Mouse (Mus musculus) stomach, postnatal 0 days (tissue): Measurements from ENCODE around the gene Tmc5. TPM values are rescaled to one million over a fixed set of nuclear protein-coding genes. Genes with fewer than 3 reads are reported as not detected.

ENCODE experiments used
- ATAC-seq: fragments of 200-750 bp; cut with Nextera tagmentation; 2 replicates; pipeline ENCODE4 v1.8.0; 2017; ENCODE audit not compliant: low FRiP score, low TSS enrichment
- DNase-seq: peaks from one replicate; pipeline ENCODE4 v3.0.0-alpha.2; 2016; ENCODE audit warnings: low spot score
- H3K27ac ChIP-seq: fragments of 300-500 bp; sonication (generic); replicated peaks from 2 replicates; pipeline ENCODE4 v1.5.1; 2014; ENCODE audit warnings: mild to moderate bottlenecking, control low read depth
- H3K27me3 ChIP-seq: fragments of 300-500 bp; sonication (generic); 2 replicates; pipeline ENCODE4 v1.6.1; 2014; ENCODE audit warnings: low read length; ENCODE audit not compliant: control insufficient read depth, insufficient read depth
- H3K36me3 ChIP-seq: fragments of 300-500 bp; sonication (generic); 2 replicates; pipeline ENCODE4 v1.6.1; 2014; ENCODE audit warnings: low read length, mixed read lengths; ENCODE audit not compliant: control insufficient read depth, insufficient read depth
- H3K4me1 ChIP-seq: fragments of 300-500 bp; sonication (generic); replicated peaks from 2 replicates; pipeline ENCODE4 v1.6.1; 2014; ENCODE audit warnings: antibody characterized with exemption; ENCODE audit not compliant: control insufficient read depth, insufficient read depth
- H3K4me2 ChIP-seq: fragments of 300-500 bp; sonication (generic); replicated peaks from 2 replicates; pipeline ENCODE4 v1.6.1; 2014; ENCODE audit warnings: low read depth, mild to moderate bottlenecking, control low read depth, moderate library complexity
- H3K4me3 ChIP-seq: fragments of 300-500 bp; sonication (generic); 2 replicates; pipeline ENCODE4 v1.5.1; 2014; ENCODE audit warnings: low read depth, low read length, control low read depth
- H3K9ac ChIP-seq: fragments of 300-500 bp; sonication (generic); 2 replicates; pipeline ENCODE4 v1.6.1; 2014; ENCODE audit warnings: mild to moderate bottlenecking, low read length, control low read depth, mixed read lengths
- H3K9me3 ChIP-seq: fragments of 300-500 bp; sonication (generic); 2 replicates; pipeline ENCODE4 v1.6.1; 2016; ENCODE audit warnings: low read length; ENCODE audit not compliant: control insufficient read depth
- CTCF ChIP-seq: IDR thresholded peaks from 2 replicates; pipeline ENCODE4 v1.5.1; 2016; ENCODE audit warnings: antibody characterized with exemption, low read depth, mild to moderate bottlenecking, moderate library complexity
- EP300 ChIP-seq: optimal IDR thresholded peaks from 2 replicates; pipeline ENCODE3; 2016; ENCODE audit warnings: antibody characterized with exemption
- WGBS: fragments of 180-500 bp; shearing (Covaris S2); extraction: QIAGEN DNeasy Blood & Tissue Kit; methylation state at CpG from one replicate; pipeline ENCODE4 v1.1.7; 2014; 5-methylcytosine and 5-hydroxymethylcytosine counted together
- polyA plus RNA-seq: library from polyadenylated mRNA; unstranded; fragments of >200 nt; fragmentation: Nextera tagmentation; extraction: Ambion mirVana; gene quantifications from 2 replicates; pipeline ENCODE4 v1.2.1, GENCODE M21; 2015

Gene Tmc5
- polyA plus RNA-seq, 1 experiment from 2014 or later = 8.5 TPM

DNA sequence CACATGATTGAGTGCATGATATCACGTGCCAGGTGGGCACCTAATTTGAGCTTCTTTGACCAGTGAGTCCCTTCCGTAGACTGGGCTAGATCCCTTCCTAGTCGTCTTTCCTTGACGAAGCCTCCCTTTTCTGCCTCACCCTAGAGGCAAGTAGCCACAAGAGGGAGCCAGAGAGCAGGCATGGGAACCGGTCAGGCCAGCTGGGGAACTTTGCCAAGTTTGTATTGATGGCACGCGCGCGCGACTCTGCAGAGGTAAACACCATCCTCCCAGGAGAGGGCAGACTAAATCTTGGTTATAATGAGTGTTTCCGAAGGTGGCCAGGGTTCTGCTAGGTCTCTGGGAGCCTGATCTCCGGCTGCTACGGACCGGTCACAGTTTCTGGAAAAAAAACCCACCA, 1.9 kb upstream of the Tmc5 start:
- H3K27me3 ChIP-seq = 0 out of 2 replicates have a peak, but pooled peaks cover 2% of the 10 kb centered on the region
- 4% methylated on average over 14 of the region's 14 CpGs for WGBS
- peaks cover 2% of the 10 kb centered on the region for H3K4me1 ChIP-seq
- H3K36me3 ChIP-seq = no peaks in the 10 kb centered on the region
- H3K9me3 ChIP-seq = no peaks in the 10 kb centered on the region
- peak overlapping the region; percentile 31; the same call in 1 of the 2 replicates for H3K9ac ChIP-seq
- H3K4me2 ChIP-seq = peak overlapping the region; percentile 41
- TF ChIP-seq EP300 (no peak), CTCF (peak; percentile 100)
- peak overlapping the region; percentile 15; the same call in 1 of the 2 replicates for H3K4me3 ChIP-seq
- ATAC-seq (peak; percentile 25; the same call in 1 of the 2 replicates), DNase-seq (peak; percentile 95)
- no peak overlapping the region for H3K27ac ChIP-seq

DNA sequence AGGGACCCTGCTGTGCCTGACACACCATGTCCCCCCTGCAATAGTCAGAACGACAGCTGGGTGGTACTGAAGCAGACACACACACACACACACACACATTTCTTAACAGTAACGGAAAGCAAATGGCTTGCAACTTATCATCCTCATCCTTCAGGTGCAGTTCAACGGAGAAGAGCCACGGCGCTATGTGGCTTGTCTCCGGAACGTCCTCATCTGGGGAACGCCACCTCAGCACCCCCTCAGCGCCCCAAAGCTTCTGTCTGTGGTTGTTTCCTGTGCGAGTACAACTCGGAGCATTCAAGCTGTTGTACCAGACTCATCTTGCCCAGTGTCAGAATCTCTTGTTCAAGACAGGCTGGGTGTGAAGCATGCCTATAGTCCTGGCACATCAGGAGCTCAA, 826 bp upstream of the Tmc5 start:
- ATAC-seq (no peak), DNase-seq (no peak)
- Histone ChIP-seq H3K4me3 (no peak overlapping the region), H3K27me3 (0 out of 2 replicates have a peak, but pooled peaks cover 2% of the 10 kb centered on the region), H3K27ac (no peak overlapping the region), H3K36me3 (no peaks in the 10 kb centered on the region), H3K4me1 (peaks cover 2% of the 10 kb centered on the region), H3K9ac (no peak overlapping the region), H3K9me3 (no peaks in the 10 kb centered on the region), H3K4me2 (no peak overlapping the region)
- 79% methylated on average over 11 of the region's 11 CpGs for WGBS
- TF ChIP-seq CTCF (no peak), EP300 (no peak)

DNA sequence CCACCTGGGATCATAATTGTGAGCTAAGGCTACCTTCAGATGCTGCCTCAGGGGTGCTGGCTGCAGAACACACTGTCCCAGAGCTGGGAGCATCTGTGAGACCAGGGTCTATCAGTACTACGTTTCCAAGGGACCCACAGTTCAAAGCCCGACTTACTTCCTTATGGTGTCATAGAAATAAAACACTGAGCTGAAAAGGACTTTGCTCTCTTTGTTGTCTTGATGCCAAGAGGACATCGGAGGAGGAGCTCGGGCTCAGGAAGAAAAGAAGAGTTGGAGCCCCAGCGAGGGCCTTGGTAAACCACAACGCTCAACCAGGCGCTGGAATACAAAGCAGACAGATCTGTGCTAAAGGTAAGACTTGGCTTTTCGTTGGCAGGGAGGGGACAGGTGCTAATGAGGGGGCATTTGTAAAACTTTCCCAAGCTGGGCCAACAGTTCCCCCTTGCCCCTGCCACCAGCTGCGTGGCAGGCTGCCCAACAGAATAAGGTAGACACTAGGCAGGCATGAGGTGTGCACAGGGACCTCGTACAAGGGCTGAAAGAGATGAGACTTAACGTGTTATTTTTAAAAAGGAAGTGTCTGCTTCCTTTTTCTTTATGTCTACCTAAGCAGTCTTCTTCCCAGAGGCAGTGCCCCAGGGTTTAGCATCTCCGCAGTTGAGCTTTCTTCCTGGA, 3.0 kb downstream of the Tmc5 start:
- Histone ChIP-seq H3K4me2 (peak overlapping the region; percentile 18; the same call in 1 of the 2 replicates), H3K27me3 (0 out of 2 replicates have a peak, but pooled peaks cover 2% of the 10 kb centered on the region), H3K27ac (peak overlapping the region; percentile 65), H3K36me3 (no peaks in the 10 kb centered on the region), H3K9ac (no peak overlapping the region), H3K4me3 (peak overlapping the region; percentile 10; the same call in 1 of the 2 replicates), H3K9me3 (no peaks in the 10 kb centered on the region), H3K4me1 (no peaks in the 10 kb centered on the region; the same call in 1 of the 2 replicates)
- peak; percentile 64 for ATAC-seq
- DNase-seq = peak; percentile 59
- TF ChIP-seq CTCF (no peak), EP300 (no peak)
- WGBS = 63% methylated on average over 12 of the region's 12 CpGs

DNA sequence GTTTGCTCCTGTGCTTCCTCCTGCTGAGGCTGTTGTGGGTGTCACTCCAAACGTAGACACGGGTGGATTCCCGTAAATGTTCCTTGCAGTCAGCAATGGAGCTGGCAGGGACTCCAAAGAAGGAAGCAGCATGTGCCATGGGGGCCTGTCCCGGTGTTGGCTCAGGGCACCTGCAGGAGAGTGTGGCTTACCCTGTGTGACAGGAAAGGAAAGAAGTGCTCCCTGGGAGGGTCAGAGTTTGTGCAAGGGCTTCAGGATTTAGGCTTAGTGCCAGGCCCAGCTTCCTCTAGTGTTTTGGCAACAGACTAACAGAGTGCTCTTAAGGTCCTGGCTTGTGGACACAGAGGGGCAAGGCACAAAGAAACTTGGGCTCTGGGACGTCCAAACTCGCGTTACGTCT, 7.7 kb downstream of the Tmc5 start:
- H3K27ac ChIP-seq = no peak overlapping the region; the same call in 1 of the 2 replicates
- H3K9ac ChIP-seq = no peak overlapping the region
- ATAC-seq = peak; percentile 38; the same call in 1 of the 2 replicates
- 60% methylated on average over 8 of the region's 8 CpGs for WGBS
- TF ChIP-seq EP300 (no peak), CTCF (no peak)
- peak; percentile 50 for DNase-seq
- H3K4me3 ChIP-seq = no peak overlapping the region
- H3K4me1 ChIP-seq = no peaks in the 10 kb centered on the region
- no peaks in the 10 kb centered on the region for H3K36me3 ChIP-seq
- no peaks in the 10 kb centered on the region for H3K27me3 ChIP-seq
- H3K4me2 ChIP-seq = no peak overlapping the region
- no peaks in the 10 kb centered on the region for H3K9me3 ChIP-seq

GRCm38 (mm10) chr7:118609815-118610214, 12.7 kb downstream of the Tmc5 start:
- TF ChIP-seq EP300 = no peak
- TF ChIP-seq CTCF = no peak
- Histone ChIP-seq H3K4me2 (no peak overlapping the region), H3K9me3 (no peaks in the 10 kb centered on the region), H3K36me3 (no peaks in the 10 kb centered on the region), H3K27me3 (no peaks in the 10 kb centered on the region), H3K4me1 (no peaks in the 10 kb centered on the region), H3K27ac (no peak overlapping the region), H3K4me3 (no peak overlapping the region), H3K9ac (no peak overlapping the region)
- peak; percentile 62 for ATAC-seq
- DNase-seq = peak; percentile 58
- whole genome bisulfite sequencing = 61% methylated on average over 7 of the region's 7 CpGs

- Histone ChIP-seq H3K27ac (no peak overlapping the region), H3K4me2 (no peak overlapping the region), H3K4me3 (no peak overlapping the region), H3K9me3 (no peaks in the 10 kb centered on the region), H3K4me1 (no peaks in the 10 kb centered on the region), H3K27me3 (no peaks in the 10 kb centered on the region), H3K36me3 (no peaks in the 10 kb centered on the region), H3K9ac (no peak overlapping the region)
- no peak for TF ChIP-seq EP300
- no peak for TF ChIP-seq CTCF
- DNase-seq (no peak), ATAC-seq (no peak)
- 81% methylated on average over 13 of the region's 13 CpGs for WGBS
Observed at GRCm38 (mm10) chr7:118610721-118611120, 13.6 kb downstream of the Tmc5 start.
